Mouse (Mus musculus) kidney, adult 9 months (tissue): Measurements from ENCODE around the gene Flot1.
"Not testable (repeated sequence)": the region's sequence is repeated elsewhere in the genome, so short reads cannot be mapped to it uniquely, and the experiment has no call there.

Source experiments
- DNase-seq: peaks from one replicate; pipeline ENCODE4 v3.0.0; 2022

The Flot1 gene

DNA sequence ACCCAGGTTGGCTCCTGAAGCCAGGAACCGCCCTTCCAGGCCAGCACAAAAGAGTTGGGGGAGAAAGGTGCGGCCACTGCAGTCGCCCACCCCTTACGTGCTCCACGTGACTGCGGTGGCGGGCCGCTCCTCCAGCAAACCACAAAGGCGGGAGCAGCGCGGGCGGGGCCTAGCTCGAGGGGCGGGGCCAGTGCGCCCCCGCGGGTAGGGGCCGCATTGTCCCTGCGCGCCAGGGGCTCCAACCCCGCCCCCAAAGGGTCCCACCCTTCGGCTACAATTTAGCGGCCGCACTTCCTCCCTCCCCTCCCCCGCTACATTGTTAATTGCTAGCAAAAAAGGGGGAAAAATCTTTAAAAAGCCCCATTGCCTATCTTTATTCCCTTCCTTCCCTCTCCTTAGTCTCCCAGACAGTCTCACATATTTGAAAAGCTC, 14.0 kb downstream of the Flot1 start:
- peak; percentile 79 for DNase-seq

GRCm38 (mm10) chr17:35837487-35837886, 14.5 kb downstream of the Flot1 start:
- DNase-seq: peak; percentile 53

- peak; percentile 98 for DNase-seq
Observed at GRCm38 (mm10) chr17:35838122-35838544, 15.1 kb downstream of the Flot1 start, which contains the start of gene Tubb5. Gene Tubb5 (minus strand): TSS chr17:35838306.

GRCm38 (mm10) chr17:35838570-35838969, 15.5 kb downstream of the Flot1 start:
- no peak for DNase-seq

GRCm38 (mm10) chr17:35839002-35839401, 16.0 kb downstream of the Flot1 start:
- DNase-seq: not testable (repeated sequence)

DNA sequence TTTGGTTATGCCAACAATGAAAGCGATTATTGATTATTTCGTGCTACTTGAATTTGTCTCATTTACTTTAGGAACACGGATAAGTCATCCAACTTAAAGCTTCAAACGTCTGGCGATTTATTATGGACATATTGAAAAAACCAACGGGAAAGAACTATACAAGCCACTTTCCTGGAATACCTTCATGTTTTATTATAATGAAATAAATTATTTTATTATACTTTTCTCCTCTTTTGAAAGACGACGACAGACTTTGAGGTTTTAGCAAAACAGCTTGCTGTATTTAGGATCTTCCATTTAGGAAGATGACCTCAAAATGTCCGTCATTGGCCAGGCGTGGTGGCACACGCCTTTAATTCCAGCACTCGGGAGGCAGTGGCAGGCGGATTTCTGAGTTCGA, 17.5 kb downstream of the Flot1 start:
- DNase-seq: no peak

- peak; percentile 100 for DNase-seq
Observed at GRCm38 (mm10) chr17:35841076-35841950, 18.3 kb downstream of the Flot1 start, which contains the start of gene Mdc1. Gene Mdc1 (plus strand): TSS chr17:35841515.

- no peak for DNase-seq
Observed at GRCm38 (mm10) chr17:35842006-35842405, 19.0 kb downstream of the Flot1 start.

- DNase-seq: no peak
Observed at GRCm38 (mm10) chr17:35843514-35843913, 20.5 kb downstream of the Flot1 start.

GRCm38 (mm10) chr17:35848112-35848511, 25.1 kb downstream of the Flot1 start:
- no peak for DNase-seq

GRCm38 (mm10) chr17:35850974-35851373, 27.9 kb downstream of the Flot1 start:
- DNase-seq: no peak

DNA sequence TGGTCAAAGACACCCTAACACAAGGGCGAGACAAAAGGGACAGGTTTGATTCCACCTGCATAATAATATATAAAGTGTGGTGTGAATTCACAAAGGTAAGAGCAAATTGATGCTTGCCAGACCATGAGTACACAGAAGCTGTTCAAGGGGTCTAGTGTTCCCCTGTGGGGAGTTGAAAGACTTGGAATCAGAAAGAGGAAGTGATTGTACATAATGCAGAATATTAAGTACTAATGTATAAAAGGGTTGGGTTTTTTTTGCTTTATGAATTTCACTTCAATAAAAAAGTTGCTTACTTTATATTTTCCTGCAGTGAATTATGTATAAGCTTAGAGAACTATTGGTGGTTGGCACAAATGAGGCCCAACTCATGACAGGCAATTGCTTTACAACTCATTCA, 36.3 kb downstream of the Flot1 start:
- DNase-seq: no peak

DNA sequence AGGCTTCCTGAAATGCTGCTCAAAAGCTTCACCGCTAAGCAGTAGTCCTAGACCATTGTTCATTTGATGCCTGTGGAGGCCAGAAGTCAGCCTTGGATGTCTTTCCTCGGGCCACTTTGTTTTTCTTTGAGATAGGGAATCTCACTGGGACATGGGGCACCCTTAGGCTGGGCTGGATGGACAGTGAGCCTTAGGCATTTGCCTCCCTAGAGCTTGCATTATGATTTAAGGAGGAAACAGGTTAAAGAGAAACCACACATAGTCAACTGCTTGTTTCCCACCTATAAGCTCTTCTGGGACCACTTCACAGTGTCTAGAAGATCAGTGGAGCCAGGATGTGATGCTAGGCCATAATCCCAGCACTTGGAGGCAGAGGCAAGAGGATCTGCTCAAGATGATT, 36.8 kb downstream of the Flot1 start:
- DNase-seq: no peak

- no peak for DNase-seq
Observed at GRCm38 (mm10) chr17:35860831-35861197, 37.8 kb downstream of the Flot1 start.

GRCm38 (mm10) chr17:35861198-35861857, 38.3 kb downstream of the Flot1 start, which contains the start of gene Nrm:
Gene Nrm (plus strand): TSS chr17:35861318.
- peak; percentile 89 for DNase-seq

DNA sequence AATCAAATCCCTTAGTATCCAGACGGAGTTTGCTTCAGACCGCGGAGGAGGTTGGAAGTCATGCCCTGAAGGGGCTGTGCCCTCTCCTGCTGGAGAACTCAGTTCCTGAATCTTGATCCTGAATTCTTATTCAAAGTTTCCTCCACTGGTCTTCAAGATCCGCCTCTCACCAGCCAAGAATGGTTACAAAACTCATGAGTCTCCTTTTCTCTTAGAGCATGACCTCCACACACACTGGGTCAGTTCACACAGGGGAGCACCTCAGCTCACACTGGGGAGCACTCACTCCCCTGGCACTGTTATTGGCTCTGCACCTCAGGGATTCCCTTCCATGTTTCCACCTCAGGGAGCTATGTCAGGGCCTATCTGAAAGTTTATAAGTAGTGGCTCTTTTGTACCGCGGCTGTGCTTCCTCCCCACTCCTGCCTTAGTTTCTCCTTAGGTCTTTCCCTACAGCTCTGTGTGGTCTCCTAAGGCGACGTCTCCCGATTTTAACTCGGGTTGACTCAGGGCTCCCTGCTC, 41.9 kb downstream of the Flot1 start:
- DNase-seq: no peak

DNA sequence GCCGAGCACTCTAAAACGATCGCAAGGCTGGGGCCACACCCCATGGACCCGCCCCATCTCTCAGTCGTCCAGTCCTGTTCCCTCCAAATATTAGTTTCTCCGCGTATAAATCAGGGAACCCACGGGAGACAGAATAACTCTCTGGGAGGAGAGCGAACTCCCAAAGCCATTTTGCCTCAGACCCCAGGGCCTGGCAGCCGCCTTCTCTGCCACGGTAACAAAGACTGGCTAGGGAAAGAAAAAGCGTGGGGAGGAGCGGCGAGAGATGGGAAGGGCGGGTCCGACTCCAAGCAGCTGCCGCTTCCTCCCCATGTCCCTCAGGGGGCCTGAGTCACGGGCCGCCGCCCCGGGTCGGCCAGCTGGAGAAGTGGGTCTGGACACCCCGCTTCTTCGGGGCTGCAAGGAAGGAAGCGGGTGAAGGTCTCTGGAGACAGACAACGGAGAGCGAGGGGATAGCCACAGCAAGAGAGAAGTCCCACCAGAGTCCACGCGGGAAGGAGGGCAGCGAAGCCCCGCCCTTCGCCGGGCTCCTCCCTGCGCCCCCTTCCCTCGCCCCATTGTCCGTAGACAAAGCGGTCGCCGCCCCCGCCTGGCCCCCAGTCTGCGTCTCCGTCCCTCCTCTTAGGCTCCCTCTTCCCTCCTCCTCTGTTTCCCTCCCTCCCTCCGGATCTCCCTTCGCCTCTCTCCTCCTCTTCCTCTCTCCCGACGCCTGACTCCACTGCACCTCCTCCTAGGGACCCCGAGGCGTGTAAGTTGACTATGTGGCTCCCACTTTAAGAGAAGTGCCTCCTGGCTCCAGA, 42.7 kb downstream of the Flot1 start, which contains the start of gene Ppp1r18:
Ppp1r18 (plus strand) TSS at position 113 of the 800 bp plus-strand sequence.
- peak; percentile 53 for DNase-seq

GRCm38 (mm10) chr17:35866281-35866831, 43.3 kb downstream of the Flot1 start:
- DNase-seq: peak; percentile 51

- peak; percentile 51 for DNase-seq
Observed at GRCm38 (mm10) chr17:35866911-35867890, 44.2 kb downstream of the Flot1 start.

GRCm38 (mm10) chr17:35868165-35868820, 45.3 kb downstream of the Flot1 start:
- DNase-seq: no peak

DNA sequence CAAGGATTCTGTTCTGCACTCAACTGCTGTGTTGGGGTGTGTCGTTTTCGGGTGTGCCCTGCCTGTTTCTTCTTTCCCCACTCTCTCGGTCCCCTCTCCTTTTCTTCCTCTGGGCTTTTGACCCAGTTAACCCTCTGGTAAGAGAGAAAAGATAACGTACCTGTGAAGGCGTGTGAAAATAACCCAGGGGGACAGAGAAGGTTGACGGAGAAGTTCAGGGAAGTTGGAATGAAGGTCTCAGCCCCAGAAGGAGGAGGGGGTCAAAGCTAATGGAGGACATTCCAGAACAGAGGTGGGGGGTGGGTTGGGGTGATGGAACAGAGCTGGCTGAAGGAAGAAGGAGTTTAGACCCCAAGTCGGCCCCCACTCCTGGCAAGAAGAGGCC, 45.9 kb downstream of the Flot1 start:
- no peak for DNase-seq
